Mouse (Mus musculus): Measurements from ENCODE around the gene Cacna1i. TPM values are rescaled to one million over a fixed set of nuclear protein-coding genes. Genes with fewer than 3 reads are reported as not detected.

The Cacna1i gene
- polyA plus RNA-seq, 1 experiment from 2014 or later: 0.05 TPM

Other genes starting within 250 kb of the Cacna1i start
- 8.7 TPM in 2 replicates for gene Syngr1, start 195.9 kb upstream of the Cacna1i start, polyA plus RNA-seq (2014; fragmentation: Nextera tagmentation; extraction: Ambion mirVana)
- gene Rpl3, start 195.4 kb upstream of the Cacna1i start, polyA plus RNA-seq (2014; fragmentation: Nextera tagmentation; extraction: Ambion mirVana): 1,003 and 1,056 TPM in 2 replicates
- gene Tab1, start 154.1 kb upstream of the Cacna1i start, polyA plus RNA-seq (2014; fragmentation: Nextera tagmentation; extraction: Ambion mirVana): 35.7 and 36.0 TPM in 2 replicates
- gene Mgat3, start 113.5 kb upstream of the Cacna1i start, polyA plus RNA-seq (2014; fragmentation: Nextera tagmentation; extraction: Ambion mirVana): 11.6 and 12.3 TPM in 2 replicates
- 41.8 and 47.3 TPM in 2 replicates for gene Mief1, start 53.2 kb upstream of the Cacna1i start, polyA plus RNA-seq (2014; fragmentation: Nextera tagmentation; extraction: Ambion mirVana)
- not detected in 2 replicates for gene AC140267.1, start 51.4 kb upstream of the Cacna1i start, polyA plus RNA-seq (2014; fragmentation: Nextera tagmentation; extraction: Ambion mirVana)
- 127 and 134 TPM in 2 replicates for gene Atf4, start 32.1 kb upstream of the Cacna1i start, polyA plus RNA-seq (2014; fragmentation: Nextera tagmentation; extraction: Ambion mirVana)
- 70.3 and 76.9 TPM in 2 replicates for gene Rps19bp1, start 22.9 kb upstream of the Cacna1i start, polyA plus RNA-seq (2014; fragmentation: Nextera tagmentation; extraction: Ambion mirVana)

All from neural tube, embryonic 11.5 days (tissue).